Mouse (Mus musculus): ENCODE data around the gene Cfp. TPM values are rescaled to one million over a fixed set of nuclear protein-coding genes. Genes with fewer than 3 reads are reported as not detected.

Cfp gene
- 5.2 and 5.6 TPM in 2 replicates for polyA plus RNA-seq (2015; fragmentation: Nextera tagmentation; extraction: Ambion mirVana)

DNA sequence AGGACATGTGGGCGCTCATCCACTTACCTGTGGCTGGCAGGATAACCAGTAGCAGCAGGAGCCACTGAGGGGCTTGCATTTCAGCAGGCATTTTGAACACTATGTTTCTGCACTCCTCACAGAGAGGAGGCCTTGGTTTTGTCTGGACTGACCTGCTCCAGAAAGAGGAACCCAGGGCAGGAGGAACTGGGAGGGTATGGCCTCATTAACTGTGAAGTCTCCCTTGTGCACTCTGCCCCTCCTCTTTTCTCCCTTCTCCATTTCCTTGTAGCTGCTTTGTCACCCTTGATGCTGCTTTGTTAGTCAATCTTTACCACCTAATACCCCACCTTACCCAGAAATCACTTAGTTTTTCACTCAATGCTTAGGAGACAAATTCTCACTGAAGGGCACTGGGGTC, at the start of gene Cfp:
Cfp (minus strand) TSS at position 192 of the 400 bp plus-strand sequence.

DNA sequence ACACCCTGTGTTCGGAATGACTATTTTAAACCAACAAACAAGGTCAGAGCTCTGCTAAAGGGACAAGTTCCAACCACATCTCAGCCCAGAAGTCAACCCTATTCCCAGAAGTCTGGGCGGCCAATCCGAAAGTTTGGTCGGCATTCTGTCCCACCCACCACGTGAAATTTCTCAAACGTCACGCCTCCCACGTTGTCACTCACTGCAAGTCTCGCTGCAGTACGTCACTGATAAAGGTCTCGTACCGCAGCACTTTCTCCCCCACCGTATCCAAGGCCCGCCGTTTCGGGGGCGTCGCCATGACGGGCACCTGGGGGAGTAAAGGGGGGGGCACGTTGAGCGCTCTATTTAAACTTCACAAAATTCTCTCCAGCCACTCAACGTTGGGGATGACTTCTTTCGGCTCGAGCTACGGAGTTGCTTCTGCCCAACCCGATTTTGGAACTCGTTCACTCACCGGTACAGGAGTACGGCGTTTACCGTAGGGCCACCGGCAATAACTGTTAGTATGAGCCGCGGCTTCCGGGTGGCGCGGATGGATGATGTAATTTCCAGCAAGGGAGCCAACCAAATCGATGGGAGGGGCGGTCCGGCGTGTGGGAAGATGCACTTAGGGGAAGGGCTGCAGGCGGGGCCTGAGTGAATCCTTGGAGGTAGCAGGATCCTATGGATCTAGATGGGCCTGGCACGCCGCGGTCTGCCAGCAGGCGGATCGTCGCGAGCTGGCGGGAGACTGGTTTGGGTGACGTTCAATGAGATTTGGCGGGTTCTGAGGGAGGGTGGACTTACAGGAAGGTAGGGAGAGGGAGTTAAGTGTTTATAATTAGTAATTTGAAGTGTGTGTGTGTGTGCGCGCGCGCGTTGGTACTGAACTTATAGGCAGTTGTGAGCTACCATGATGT, 30.4 kb upstream of the Cfp start, which contains the start of gene Uxt:
Uxt (minus strand) TSS at position 541 of the 902 bp plus-strand sequence.

DNA sequence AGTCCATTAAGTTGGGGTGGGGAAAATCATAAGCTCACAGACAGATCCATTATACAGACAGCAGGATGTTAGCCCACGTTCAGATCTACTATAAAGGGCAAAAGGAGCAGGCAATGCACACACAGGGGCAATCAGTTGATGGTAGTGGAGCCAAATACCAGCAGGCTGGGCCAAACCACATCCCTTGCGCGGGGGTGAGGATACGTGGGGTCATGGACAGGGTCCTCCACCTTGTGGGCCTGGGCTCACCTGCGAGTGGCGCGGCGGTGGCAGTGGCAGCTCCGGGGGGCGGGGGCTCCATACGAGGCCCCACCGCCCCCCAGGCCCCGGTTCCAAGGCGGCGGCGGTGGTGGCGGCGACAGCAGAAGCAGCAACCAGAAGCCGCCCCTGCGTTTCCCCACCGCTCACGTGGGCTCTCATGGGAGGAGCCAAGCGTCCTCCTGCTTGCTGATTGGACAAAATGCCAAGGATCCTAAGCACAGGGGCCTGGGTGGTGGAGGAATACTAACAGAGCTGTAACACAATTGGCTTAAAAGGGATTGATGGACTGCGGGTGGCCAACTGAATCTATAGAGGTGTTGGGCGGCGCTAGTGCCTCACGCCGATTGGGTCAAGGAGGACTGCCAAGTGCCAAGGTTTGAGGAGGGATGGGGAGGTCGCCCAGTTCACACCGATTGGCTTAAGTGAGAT, 19.0 kb upstream of the Cfp start, which contains the start of gene Elk1:
Elk1 (minus strand) TSS at position 418 of the 690 bp plus-strand sequence.

DNA sequence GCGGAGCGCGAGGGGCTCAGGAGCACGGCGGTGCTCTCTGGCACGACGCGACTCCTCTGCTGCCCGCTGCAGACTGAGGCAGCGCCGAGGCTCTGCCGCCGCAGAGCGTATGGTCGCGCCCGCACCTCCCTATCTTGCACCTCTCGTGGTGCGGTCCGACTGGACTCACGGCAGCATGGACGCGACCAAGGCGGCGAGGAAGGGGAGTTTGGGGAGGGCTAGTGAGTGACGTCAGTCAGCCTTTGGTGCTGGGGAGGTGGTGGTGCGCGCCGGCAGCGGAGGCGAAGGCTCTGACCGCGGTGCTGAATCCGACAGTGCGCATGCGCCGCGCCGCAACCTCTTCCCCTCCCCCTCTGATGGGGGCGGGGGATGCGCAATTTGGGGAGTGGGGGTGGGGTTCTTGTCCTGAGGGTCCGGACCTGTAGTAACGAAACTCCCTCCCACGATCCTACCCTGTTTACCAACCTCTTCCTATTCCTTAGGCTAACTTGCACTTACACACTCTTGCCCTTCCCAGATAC, 10.5 kb downstream of the Cfp start, which contains the start of gene Syn1:
Syn1 (minus strand) TSS at position 161 of the 521 bp plus-strand sequence.

Other genes with a start within 250 kb of the Cfp start
- 177 and 191 TPM in 2 replicates for gene Cdk16, start 243.6 kb downstream of the Cfp start, polyA plus RNA-seq (2015; fragmentation: Nextera tagmentation; extraction: Ambion mirVana)
- 49.0 and 63.9 TPM in 2 replicates for gene Usp11, start 227.6 kb downstream of the Cfp start, polyA plus RNA-seq (2015; fragmentation: Nextera tagmentation; extraction: Ambion mirVana)
- 372 and 407 TPM in 2 replicates for gene Araf, start 133.7 kb downstream of the Cfp start, polyA plus RNA-seq (2015; fragmentation: Nextera tagmentation; extraction: Ambion mirVana)
- 7.3 and 11.3 TPM in 2 replicates for gene Timp1, start 61.4 kb downstream of the Cfp start, polyA plus RNA-seq (2015; fragmentation: Nextera tagmentation; extraction: Ambion mirVana)
- gene Syn1, start 10.6 kb downstream of the Cfp start, polyA plus RNA-seq (2015; fragmentation: Nextera tagmentation; extraction: Ambion mirVana): 108 and 116 TPM in 2 replicates
- gene Elk1, start 19.1 kb upstream of the Cfp start, polyA plus RNA-seq (2015; fragmentation: Nextera tagmentation; extraction: Ambion mirVana): 11.7 and 13.2 TPM in 2 replicates
- 31.1 and 31.9 TPM in 2 replicates for gene Uxt, start 30.5 kb upstream of the Cfp start, polyA plus RNA-seq (2015; fragmentation: Nextera tagmentation; extraction: Ambion mirVana)
- gene Zfp182, start 130.8 kb upstream of the Cfp start, polyA plus RNA-seq (2015; fragmentation: Nextera tagmentation; extraction: Ambion mirVana): 4.5 and 4.6 TPM in 2 replicates
- not detected in 2 replicates for gene Spaca5, start 136.9 kb upstream of the Cfp start, polyA plus RNA-seq (2015; fragmentation: Nextera tagmentation; extraction: Ambion mirVana)
- 3.3 and 4.3 TPM in 2 replicates for gene Zfp300, start 158.0 kb upstream of the Cfp start, polyA plus RNA-seq (2015; fragmentation: Nextera tagmentation; extraction: Ambion mirVana)
- not detected in 2 replicates for gene Ssxa1, start 184.3 kb upstream of the Cfp start, polyA plus RNA-seq (2015; fragmentation: Nextera tagmentation; extraction: Ambion mirVana)
- gene Gm21876, start 244.1 kb upstream of the Cfp start, polyA plus RNA-seq (2015; fragmentation: Nextera tagmentation; extraction: Ambion mirVana): not detected in 2 replicates